Mouse (Mus musculus) heart, embryonic 12.5 days (tissue): Measurements from ENCODE around the gene Nsf. TPM values are rescaled to one million over a fixed set of nuclear protein-coding genes. Genes with fewer than 3 reads are reported as not detected.

Experiments used
- ATAC-seq: fragments of 200-750 bp; cut with Nextera tagmentation; 2 replicates; pipeline ENCODE4 v1.8.0; 2017; ENCODE audit warnings: moderate TSS enrichment, moderate library complexity; ENCODE audit not compliant: insufficient number of reproducible peaks, low FRiP score
- H3K27ac ChIP-seq: fragments of 300-500 bp; sonication (generic); 2 replicates; pipeline ENCODE4 v1.5.1; 2016; ENCODE audit warnings: mild to moderate bottlenecking, moderate library complexity; ENCODE audit not compliant: poor library complexity, severe bottlenecking
- H3K27me3 ChIP-seq: fragments of 300-500 bp; sonication (generic); replicated peaks from 2 replicates; pipeline ENCODE4 v1.6.1; 2016; ENCODE audit warnings: mild to moderate bottlenecking, moderate library complexity
- H3K36me3 ChIP-seq: fragments of 300-500 bp; sonication (generic); 2 replicates; pipeline ENCODE4 v1.6.1; 2016; ENCODE audit warnings: mild to moderate bottlenecking, moderate library complexity
- H3K4me1 ChIP-seq: fragments of 300-500 bp; sonication (generic); replicated peaks from 2 replicates; pipeline ENCODE4 v1.6.1; 2016; ENCODE audit warnings: mild to moderate bottlenecking
- H3K4me2 ChIP-seq: fragments of 300-500 bp; sonication (generic); 2 replicates; pipeline ENCODE4 v1.6.1; 2016; ENCODE audit warnings: mild to moderate bottlenecking, moderate library complexity
- H3K4me3 ChIP-seq: fragments of 300-500 bp; sonication (generic); 2 replicates; pipeline ENCODE4 v1.5.1; 2016; ENCODE audit warnings: mild to moderate bottlenecking
- H3K9ac ChIP-seq: fragments of 300-500 bp; sonication (generic); 2 replicates; pipeline ENCODE4 v1.6.1; 2016; ENCODE audit warnings: mild to moderate bottlenecking, moderate library complexity
- H3K9me3 ChIP-seq: fragments of 300-500 bp; sonication (generic); replicated peaks from 2 replicates; pipeline ENCODE4 v1.6.1; 2016; ENCODE audit warnings: mild to moderate bottlenecking, moderate library complexity
- WGBS: fragments of 180-500 bp; shearing (Covaris S2); methylation state at CpG from one replicate; pipeline ENCODE4 v1.1.7; 2016; 5-methylcytosine and 5-hydroxymethylcytosine counted together
- polyA plus RNA-seq: library from polyadenylated mRNA; unstranded; fragments of >200 nt; fragmentation: Nextera tagmentation; extraction: Ambion mirVana; gene quantifications from 2 replicates; pipeline ENCODE4 v1.2.1, GENCODE M21; 2016

The Nsf gene
- polyA plus RNA-seq, 1 experiment from 2014 or later, result 42.5 TPM

- Histone ChIP-seq H3K4me3 (peak overlapping the region; percentile 69), H3K27ac (no peak overlapping the region), H3K9me3 (peaks cover 15% of the 10 kb centered on the region; the same call in 1 of the 2 replicates), H3K4me2 (peak overlapping the region; percentile 100), H3K4me1 (peaks cover 18% of the 10 kb centered on the region), H3K27me3 (peaks cover 99% of the 10 kb centered on the region), H3K9ac (peak overlapping the region; percentile 65), H3K36me3 (no peaks in the 10 kb centered on the region)
- WGBS, result 6% methylated on average over 29 of the region's 29 CpGs
- ATAC-seq, result no peak
Measured at GRCm38 (mm10) chr11:103808771-103809610, 144.9 kb downstream of the Nsf start.

- no peaks in the 10 kb centered on the region for H3K36me3 ChIP-seq
- no peak overlapping the region for H3K4me2 ChIP-seq
- H3K4me1 ChIP-seq, result peaks cover 18% of the 10 kb centered on the region
- 44% methylated on average over 12 of the region's 12 CpGs for WGBS
- no peak overlapping the region for H3K27ac ChIP-seq
- ATAC-seq, result no peak
- H3K27me3 ChIP-seq, result peaks cover 91% of the 10 kb centered on the region
- H3K9me3 ChIP-seq, result peaks cover 15% of the 10 kb centered on the region; the same call in 1 of the 2 replicates
- H3K9ac ChIP-seq, result no peak overlapping the region
- H3K4me3 ChIP-seq, result no peak overlapping the region
Measured at GRCm38 (mm10) chr11:103807966-103808365, 145.9 kb downstream of the Nsf start.

- WGBS, result 58% methylated on average over 4 of the region's 4 CpGs
- H3K4me2 ChIP-seq, result no peak overlapping the region
- ATAC-seq, result no peak
- peaks cover 63% of the 10 kb centered on the region for H3K27me3 ChIP-seq
- H3K9me3 ChIP-seq, result peaks cover 15% of the 10 kb centered on the region; the same call in 1 of the 2 replicates
- no peaks in the 10 kb centered on the region for H3K36me3 ChIP-seq
- peaks cover 16% of the 10 kb centered on the region for H3K4me1 ChIP-seq
- no peak overlapping the region for H3K9ac ChIP-seq
- H3K27ac ChIP-seq, result no peak overlapping the region
- H3K4me3 ChIP-seq, result no peak overlapping the region
Measured at GRCm38 (mm10) chr11:103804804-103805203, 149.1 kb downstream of the Nsf start.

- H3K27ac ChIP-seq, result no peak overlapping the region
- WGBS, result 77% methylated on average over 11 of the region's 11 CpGs
- no peaks in the 10 kb centered on the region for H3K36me3 ChIP-seq
- H3K27me3 ChIP-seq, result peaks cover 62% of the 10 kb centered on the region
- no peak overlapping the region for H3K9ac ChIP-seq
- ATAC-seq, result no peak
- peaks cover 10% of the 10 kb centered on the region for H3K4me1 ChIP-seq
- H3K4me3 ChIP-seq, result no peak overlapping the region
- H3K4me2 ChIP-seq, result no peak overlapping the region
- peaks cover 15% of the 10 kb centered on the region; the same call in 1 of the 2 replicates for H3K9me3 ChIP-seq
Measured at GRCm38 (mm10) chr11:103804126-103804525, 149.7 kb downstream of the Nsf start.

- Histone ChIP-seq H3K4me1 (peaks cover 6% of the 10 kb centered on the region), H3K27me3 (peaks cover 58% of the 10 kb centered on the region), H3K4me3 (no peak overlapping the region), H3K36me3 (no peaks in the 10 kb centered on the region), H3K9me3 (peaks cover 15% of the 10 kb centered on the region; the same call in 1 of the 2 replicates), H3K27ac (no peak overlapping the region), H3K4me2 (no peak overlapping the region), H3K9ac (no peak overlapping the region)
- 28% methylated on average over 9 of the region's 9 CpGs for WGBS
- ATAC-seq, result no peak; the same call in 1 of the 2 replicates
Measured at GRCm38 (mm10) chr11:103801128-103801527, 152.7 kb downstream of the Nsf start.

- no peak for ATAC-seq
- peaks cover 68% of the 10 kb centered on the region for H3K27me3 ChIP-seq
- 62% methylated on average over 5 of the region's 5 CpGs for WGBS
Measured at GRCm38 (mm10) chr11:103789951-103790350, 163.9 kb downstream of the Nsf start.

GRCm38 (mm10) chr11:103780152-103780551, 173.7 kb downstream of the Nsf start:
- 53% methylated on average over 9 of the region's 9 CpGs for WGBS
- Histone ChIP-seq H3K36me3 (no peaks in the 10 kb centered on the region), H3K4me3 (no peak overlapping the region), H3K27ac (no peak overlapping the region), H3K9ac (no peak overlapping the region), H3K4me2 (no peak overlapping the region), H3K4me1 (no peaks in the 10 kb centered on the region), H3K27me3 (peaks cover 74% of the 10 kb centered on the region), H3K9me3 (no peaks in the 10 kb centered on the region)
- no peak for ATAC-seq

More at GRCm38 (mm10) chr11:103789951-103790350, 163.9 kb downstream of the Nsf start:
- Histone ChIP-seq H3K4me3 (no peak overlapping the region), H3K9ac (no peak overlapping the region), H3K9me3 (no peaks in the 10 kb centered on the region), H3K36me3 (no peaks in the 10 kb centered on the region), H3K4me1 (no peaks in the 10 kb centered on the region), H3K4me2 (no peak overlapping the region), H3K27ac (no peak overlapping the region)

GRCm38 (mm10) chr11:103774228-103774530, 179.7 kb downstream of the Nsf start:
- Histone ChIP-seq H3K27ac (no peak overlapping the region), H3K4me3 (peak overlapping the region; percentile 43), H3K4me2 (peak overlapping the region; percentile 68), H3K9me3 (no peaks in the 10 kb centered on the region), H3K4me1 (peaks cover 23% of the 10 kb centered on the region), H3K27me3 (peaks cover 96% of the 10 kb centered on the region), H3K36me3 (no peaks in the 10 kb centered on the region), H3K9ac (no peak overlapping the region)
- under 1% methylated on average over 19 of the region's 19 CpGs for WGBS
- ATAC-seq, result no peak

GRCm38 (mm10) chr11:103773387-103774227, 180.2 kb downstream of the Nsf start, which contains the start of gene Wnt3:
TSS of gene Wnt3 (plus strand) at chr11:103774150.
- H3K36me3 ChIP-seq, result no peaks in the 10 kb centered on the region
- peaks cover 97% of the 10 kb centered on the region for H3K27me3 ChIP-seq
- ATAC-seq, result no peak
- peak within 1 kb of the TSS; percentile 68 for H3K4me2 ChIP-seq
- peak within 1 kb of the TSS; percentile 43 for H3K4me3 ChIP-seq
- WGBS, result under 1% methylated on average over 60 of the region's 60 CpGs
- no peaks in the 10 kb centered on the region for H3K9me3 ChIP-seq
- H3K27ac ChIP-seq, result no peak within 1 kb of the TSS
- peaks cover 23% of the 10 kb centered on the region for H3K4me1 ChIP-seq
- H3K9ac ChIP-seq, result 0 out of 2 replicates have a peak within 1 kb of the TSS, but pooled peaks have one; percentile 18

- Histone ChIP-seq H3K9ac (0 out of 2 replicates have a peak overlapping the region, but pooled peaks have one; percentile 18), H3K4me3 (peak overlapping the region; percentile 43)
Measured at GRCm38 (mm10) chr11:103772505-103773386, 181.1 kb downstream of the Nsf start.

More at GRCm38 (mm10) chr11:103772505-103773386, 181.1 kb downstream of the Nsf start:
- peak overlapping the region; percentile 68 for H3K4me2 ChIP-seq
- ATAC-seq, result no peak
- no peaks in the 10 kb centered on the region for H3K9me3 ChIP-seq
- no peak overlapping the region for H3K27ac ChIP-seq
- no peaks in the 10 kb centered on the region for H3K36me3 ChIP-seq
- H3K27me3 ChIP-seq, result peaks cover 100% of the 10 kb centered on the region
- H3K4me1 ChIP-seq, result peaks cover 23% of the 10 kb centered on the region
- WGBS, result 1% methylated on average over 23 of the region's 23 CpGs
